Comparison of ENCODE assay signal across 8 mouse cellular contexts in the genomic region with DNA sequence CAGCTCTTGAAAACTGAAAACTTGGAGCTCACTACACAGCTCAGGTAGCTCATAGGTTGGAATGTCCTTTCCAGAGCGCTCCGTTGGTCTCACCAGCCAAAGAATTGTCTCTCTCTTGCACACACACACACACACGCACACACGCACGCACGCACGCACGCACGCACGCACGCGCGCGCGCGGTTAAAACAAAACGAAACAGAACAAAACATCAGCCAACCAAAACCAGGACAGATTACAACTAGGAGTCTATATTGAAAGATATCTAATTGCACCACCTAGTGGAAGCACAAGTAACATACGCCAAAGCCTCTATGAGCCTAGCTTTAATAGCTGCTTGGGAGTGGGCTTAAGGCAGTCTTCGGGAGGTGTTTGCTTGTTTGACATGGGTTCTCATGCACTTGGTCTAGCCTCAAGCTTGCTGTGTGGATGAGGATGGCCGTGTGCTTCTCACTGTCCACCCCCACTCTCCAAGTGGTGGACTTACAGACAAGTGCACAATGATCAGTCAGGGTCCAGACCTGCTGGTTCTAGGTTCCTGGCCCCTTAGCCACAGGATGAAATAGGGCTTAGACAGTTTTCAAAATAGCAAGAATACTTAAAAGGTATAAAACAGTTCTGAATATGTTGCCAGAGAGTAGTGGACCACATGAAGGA. TPM values are rescaled to one million over a fixed set of nuclear protein-coding genes. Genes with fewer than 3 reads are reported as not detected.
DNase-seq lines count a peak whose midpoint lies in the region; ATAC-seq and TF ChIP-seq lines count a peak whose summit lies in the region.

No protein-coding gene starts in this region.

- peaks cover 43% of the 10 kb centered on the region for H3K4me1 ChIP-seq in erythroblast, embryonic 14.5 days (ENCODE audit: control insufficient read depth)
- 0 out of 2 replicates have a peak, but pooled peaks cover 2% of the 10 kb centered on the region for H3K4me1 ChIP-seq in heart, embryonic 13.5 days
- H3K4me1 ChIP-seq in kidney, postnatal 0 days (replicated peaks; ENCODE audit: insufficient read depth, low read length) = no peaks in the 10 kb centered on the region
- H3K4me1 ChIP-seq in liver, embryonic 11.5 days (replicated peaks; ENCODE audit: control insufficient read depth, insufficient read depth, low read length) = no peaks in the 10 kb centered on the region

- ATAC-seq in heart, embryonic 13.5 days (ENCODE audit: extremely low read depth, insufficient number of reproducible peaks, low FRiP score, low TSS enrichment) = peak; percentile 54; the same call in 1 of the 2 replicates
- ATAC-seq in kidney, postnatal 0 days (replicated peaks; ENCODE audit: low FRiP score, low read depth) = peak; percentile 92
- ATAC-seq in liver, embryonic 11.5 days (replicated peaks; ENCODE audit: low FRiP score) = peak; percentile 83

- peak overlapping the region; percentile 74 for H3K4me2 ChIP-seq in heart, embryonic 13.5 days
- H3K4me2 ChIP-seq in kidney, postnatal 0 days (ENCODE audit: low read length) = peak overlapping the region; percentile 60
- peak overlapping the region; percentile 68 for H3K4me2 ChIP-seq in liver, embryonic 11.5 days

- peak; percentile 50; the same call in 1 of the 2 replicates for TF ChIP-seq CTCF in brain, embryonic 14.5 days (IDR thresholded peaks at IDR 0.05; ENCODE audit: borderline replicate concordance, extremely low read depth, insufficient read depth, insufficient read length)
- peak; percentile 87 for TF ChIP-seq CTCF in kidney, postnatal 0 days (IDR thresholded peaks at IDR 0.05; ENCODE audit: low read depth)

- H3K27ac ChIP-seq in heart, embryonic 13.5 days (replicated peaks) = no peak overlapping the region
- H3K27ac ChIP-seq in kidney, postnatal 0 days = no peak overlapping the region
- H3K27ac ChIP-seq in liver, embryonic 11.5 days (ENCODE audit: low read depth, low read length) = peak overlapping the region; percentile 28; the same call in 1 of the 2 replicates

- WGBS in heart, embryonic 13.5 days = 5% methylated on average over 20 of the region's 20 CpGs
- 7% methylated on average over 20 of the region's 20 CpGs for WGBS in kidney, postnatal 0 days
- WGBS in liver, embryonic 11.5 days = 5% methylated on average over 20 of the region's 20 CpGs

- TF ChIP-seq POLR2A in brain, embryonic 14.5 days (IDR thresholded peaks at IDR 0.05; ENCODE audit: borderline replicate concordance, extremely low read depth, insufficient read depth, insufficient read length, poor library complexity, severe bottlenecking) = no peak

- no peaks in the 10 kb centered on the region for H3K27me3 ChIP-seq in erythroblast, embryonic 14.5 days (ENCODE audit: control insufficient read depth)
- H3K27me3 ChIP-seq in heart, embryonic 13.5 days (replicated peaks) = peaks cover 10% of the 10 kb centered on the region; the same call in 1 of the 2 replicates
- H3K27me3 ChIP-seq in kidney, postnatal 0 days (ENCODE audit: insufficient read depth, low read length) = no peaks in the 10 kb centered on the region
- H3K27me3 ChIP-seq in liver, embryonic 11.5 days (replicated peaks; ENCODE audit: control insufficient read depth, insufficient read depth, low read length) = no peaks in the 10 kb centered on the region

- H3K36me3 ChIP-seq in erythroblast, embryonic 14.5 days (ENCODE audit: control insufficient read depth) = peaks cover 2% of the 10 kb centered on the region; the same call in 1 of the 2 replicates
- no peaks in the 10 kb centered on the region for H3K36me3 ChIP-seq in heart, embryonic 13.5 days
- no peaks in the 10 kb centered on the region for H3K36me3 ChIP-seq in kidney, postnatal 0 days (ENCODE audit: insufficient read depth, low read length)
- H3K36me3 ChIP-seq in liver, embryonic 11.5 days (ENCODE audit: control insufficient read depth, insufficient read depth, low read length) = no peaks in the 10 kb centered on the region

- DNase-seq in CD8-positive naive resting alpha-beta T cell, adult 2 months (ENCODE audit: low read depth in 2 of 2, low spot score in 2 of 2) = peak; percentile 48 to 65
- DNase-seq in brain, embryonic 14.5 days (ENCODE audit: low read depth) = peak; percentile 94
- DNase-seq in kidney, postnatal 0 days (ENCODE audit: low spot score) = peak; percentile 95
- DNase-seq in liver, embryonic 11.5 days (ENCODE audit: low spot score) = peak; percentile 81
- DNase-seq in naive thymus-derived CD4-positive, alpha-beta T cell, adult 2 months (ENCODE audit: low read depth) = peak; percentile 87
- DNase-seq in telencephalon, adult 2 months (ENCODE audit: low read depth, low spot score) = peak; percentile 78

- H3K9me3 ChIP-seq in erythroblast, embryonic 14.5 days (ENCODE audit: control insufficient read depth, low read length) = no peaks in the 10 kb centered on the region
- H3K9me3 ChIP-seq in heart, embryonic 13.5 days = no peaks in the 10 kb centered on the region
- H3K9me3 ChIP-seq in kidney, postnatal 0 days (replicated peaks; ENCODE audit: low read length) = no peaks in the 10 kb centered on the region
- no peaks in the 10 kb centered on the region for H3K9me3 ChIP-seq in liver, embryonic 11.5 days (ENCODE audit: control insufficient read depth, low read length)

- peak overlapping the region; percentile 71 for H3K4me3 ChIP-seq in erythroblast, embryonic 14.5 days (replicated peaks)
- H3K4me3 ChIP-seq in heart, embryonic 13.5 days = peak overlapping the region; percentile 54
- peak overlapping the region; percentile 40 for H3K4me3 ChIP-seq in kidney, postnatal 0 days (replicated peaks; ENCODE audit: low read depth, low read length)
- peak overlapping the region; percentile 54 for H3K4me3 ChIP-seq in liver, embryonic 11.5 days (ENCODE audit: low read depth, low read length)

- peak overlapping the region; percentile 81 for H3K9ac ChIP-seq in heart, embryonic 13.5 days
- H3K9ac ChIP-seq in kidney, postnatal 0 days (ENCODE audit: low read depth, low read length) = peak overlapping the region; percentile 46; the same call in 1 of the 2 replicates
- peak overlapping the region; percentile 65 for H3K9ac ChIP-seq in liver, embryonic 11.5 days (ENCODE audit: low read depth, low read length)

RNA-seq across cellular contexts. Expression of gene Senp7, which starts 16.3 kb away (rescaled TPM):
- 40.7 and 45.1 TPM in 2 replicates for polyA plus RNA-seq in brain, embryonic 14.5 days (2012; rRNA removed)
- 1.0 and 2.8 TPM in 2 replicates for polyA plus RNA-seq in erythroblast, embryonic 14.5 days (2012)
- 18.9 and 19.0 TPM in 2 replicates for polyA plus RNA-seq in heart, embryonic 13.5 days (2015; fragmentation: Nextera tagmentation; extraction: Ambion mirVana)
- polyA plus RNA-seq in kidney, postnatal 0 days (2015; fragmentation: Nextera tagmentation; extraction: Ambion mirVana) = 24.0 and 26.4 TPM in 2 replicates
- 24.1 and 29.2 TPM in 2 replicates for polyA plus RNA-seq in liver, embryonic 11.5 days (2014; fragmentation: Nextera tagmentation; extraction: Ambion mirVana)

RNA-seq across cellular contexts. Expression of gene Trmt10c, which starts 26.8 kb away (rescaled TPM):
- polyA plus RNA-seq in brain, embryonic 14.5 days (2012; rRNA removed) = 7.8 and 8.2 TPM in 2 replicates
- polyA plus RNA-seq in erythroblast, embryonic 14.5 days (2012) = 0.19 and 0.21 TPM in 2 replicates
- 18.2 and 18.8 TPM in 2 replicates for polyA plus RNA-seq in heart, embryonic 13.5 days (2015; fragmentation: Nextera tagmentation; extraction: Ambion mirVana)
- 27.5 and 28.9 TPM in 2 replicates for polyA plus RNA-seq in kidney, postnatal 0 days (2015; fragmentation: Nextera tagmentation; extraction: Ambion mirVana)
- polyA plus RNA-seq in liver, embryonic 11.5 days (2014; fragmentation: Nextera tagmentation; extraction: Ambion mirVana) = 38.5 and 41.8 TPM in 2 replicates

RNA-seq across cellular contexts. Expression of gene Pcnp, which starts 34.9 kb away (rescaled TPM):
- polyA plus RNA-seq in brain, embryonic 14.5 days (2012; rRNA removed) = 73.9 and 88.9 TPM in 2 replicates
- 4.4 and 6.3 TPM in 2 replicates for polyA plus RNA-seq in erythroblast, embryonic 14.5 days (2012)
- 144 and 158 TPM in 2 replicates for polyA plus RNA-seq in heart, embryonic 13.5 days (2015; fragmentation: Nextera tagmentation; extraction: Ambion mirVana)
- 201 and 204 TPM in 2 replicates for polyA plus RNA-seq in kidney, postnatal 0 days (2015; fragmentation: Nextera tagmentation; extraction: Ambion mirVana)
- 195 and 210 TPM in 2 replicates for polyA plus RNA-seq in liver, embryonic 11.5 days (2014; fragmentation: Nextera tagmentation; extraction: Ambion mirVana)

Comparison
In these comparisons a context has a peak if more than half of its experiments do, and no peak if none do; other contexts are left out.
1. RNA of gene Pcnp, which starts 34.9 kb away (polyA plus RNA-seq): 201 to 204 TPM in kidney, postnatal 0 days, 195 to 210 TPM in liver, embryonic 11.5 days, 144 to 158 TPM in heart, embryonic 13.5 days and 73.9 to 88.9 TPM in brain, embryonic 14.5 days; 4.4 to 6.3 TPM in erythroblast, embryonic 14.5 days; every median in the first group is over 10 times any median in the second.
2. Peak in every context shown above with its lines, with median percentiles within 50 percentile points of each other: DNase-seq, H3K4me3 ChIP-seq, ATAC-seq, H3K4me2 ChIP-seq and H3K9ac ChIP-seq.